Mouse (Mus musculus): ENCODE measurements around the gene Aff2.

DNA sequence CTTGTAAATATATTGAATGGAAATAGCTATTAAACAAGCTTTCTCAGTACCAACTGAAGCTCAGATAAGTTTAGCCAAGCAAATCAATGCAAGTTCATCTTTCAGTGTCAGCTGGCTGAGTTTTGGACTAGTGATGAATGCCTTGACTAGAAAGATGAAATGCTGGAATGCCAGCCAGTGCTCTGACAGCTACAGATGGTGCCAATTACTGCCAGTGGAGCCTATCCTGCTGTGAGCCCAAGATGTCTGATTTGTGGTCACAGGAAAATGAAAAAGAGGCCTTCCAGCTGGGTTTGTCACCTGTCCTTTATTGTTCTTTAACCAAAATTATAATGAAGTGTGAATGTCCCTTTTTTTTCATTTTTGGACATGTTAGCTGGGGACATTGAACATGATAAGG lies 248.7 kb downstream of the Aff2 start:
- TF ChIP-seq CTCF (IDR thresholded peaks at IDR 0.05; ENCODE audit: control insufficient read depth, insufficient read depth, insufficient read length) (no peak), USF1 (IDR thresholded peaks at IDR 0.05; ENCODE audit: low read depth) (no peak), MYOD1 (IDR thresholded peaks at IDR 0.05; ENCODE audit: control insufficient read depth, insufficient read length, low read depth) (no peak)

Measured in C2C12 (cell line).